24 mouse cellular contexts compared by ENCODE assay signal in the genomic region with DNA sequence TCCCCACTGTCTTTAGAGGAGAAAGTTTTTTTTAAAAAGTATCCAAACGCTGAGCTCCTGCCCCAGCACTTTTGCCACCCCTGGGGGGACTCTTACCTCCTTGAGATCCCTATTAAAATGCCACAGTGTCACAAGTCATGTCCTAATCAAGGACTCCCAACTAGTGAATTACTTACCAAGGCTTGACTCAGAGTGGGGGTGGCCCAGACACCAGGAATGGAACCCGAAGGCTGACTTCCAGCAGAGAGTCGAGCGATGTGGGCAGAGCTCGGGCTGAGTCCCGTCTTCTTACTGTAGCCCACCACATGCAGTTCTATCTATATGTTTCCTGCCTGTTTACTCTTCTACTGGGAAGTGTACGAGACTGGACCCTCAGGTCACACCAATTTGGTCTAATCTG. TPM values are rescaled to one million over a fixed set of nuclear protein-coding genes. Genes with fewer than 3 reads are reported as not detected.
DNase-seq lines count a peak whose midpoint lies in the region; ATAC-seq and TF ChIP-seq lines count a peak whose summit lies in the region.
"Had no signal": no experiment of that assay in that cellular context is flagged by ENCODE, and none has a peak within 500 bp of the region (broad histone marks: within the 10 kb centered on the region; RNA-seq: fewer than 3 reads in every experiment).

No protein-coding gene starts in this region.

- no peak for TF ChIP-seq CTCF in lung, embryonic 14.5 days (IDR thresholded peaks at IDR 0.05; ENCODE audit: low read depth)

- no peaks in the 10 kb centered on the region for H3K9me3 ChIP-seq in heart, embryonic 14.5 days (ENCODE audit: control insufficient read depth, low read length)
- no peaks in the 10 kb centered on the region for H3K9me3 ChIP-seq in lung, embryonic 14.5 days (ENCODE audit: low read depth, low read length)
- H3K9me3 ChIP-seq in embryonic facial prominence, embryonic 15.5 days (replicated peaks): no peaks in the 10 kb centered on the region
- H3K9me3 ChIP-seq: G1E had no signal

- peak overlapping the region; percentile 25; the same call in 1 of the 2 replicates for H3K9ac ChIP-seq in heart, embryonic 14.5 days (ENCODE audit: low read length)
- no peak overlapping the region for H3K9ac ChIP-seq in lung, embryonic 14.5 days
- H3K9ac ChIP-seq in embryonic facial prominence, embryonic 15.5 days: no peak overlapping the region

- intact Hi-C loops in heart, postnatal 36 days (cut with DNase I): no loop called here

- H3K4me3 ChIP-seq in heart, embryonic 14.5 days (ENCODE audit: control insufficient read depth in 1 of 2, insufficient read depth in 1 of 2, low read depth in 1 of 2, low read length in 2 of 2): no peak overlapping the region
- no peak overlapping the region for H3K4me3 ChIP-seq in lung, embryonic 14.5 days (ENCODE audit: low read depth, low read length)
- H3K4me3 ChIP-seq in embryonic facial prominence, embryonic 15.5 days (replicated peaks): no peak overlapping the region
- H3K4me3 ChIP-seq: layer of hippocampus, adult 2 months had no signal

- peaks cover 20 to 34% of the 10 kb centered on the region in 2 experiments for H3K4me1 ChIP-seq in heart, embryonic 14.5 days (ENCODE audit: control insufficient read depth in 2 of 2, insufficient read depth in 2 of 2, low read length in 2 of 2)
- H3K4me1 ChIP-seq in lung, embryonic 14.5 days (ENCODE audit: insufficient read depth): peaks cover 24% of the 10 kb centered on the region
- H3K4me1 ChIP-seq in embryonic facial prominence, embryonic 15.5 days: peaks cover 10% of the 10 kb centered on the region; the same call in 1 of the 2 replicates

- H3K4me2 ChIP-seq in heart, embryonic 14.5 days (ENCODE audit: low read length): no peak overlapping the region
- no peak overlapping the region for H3K4me2 ChIP-seq in lung, embryonic 14.5 days
- H3K4me2 ChIP-seq in embryonic facial prominence, embryonic 15.5 days (replicated peaks): no peak overlapping the region
- H3K4me2 ChIP-seq: liver, embryonic 11.5 days; midbrain, embryonic 11.5 days had no signal

- DNase-seq in adrenal gland, adult 2 months: peak; percentile 63
- no peak for DNase-seq in adrenal gland, adult 8-10 months
- DNase-seq in heart, postnatal 36 days: no peak
- DNase-seq in lung, embryonic 14.5 days: no peak
- DNase-seq in lung, postnatal 4 days: no peak
- DNase-seq in embryo, embryonic 9.5 days (ENCODE audit: extremely low spot score): no peak
- DNase-seq: cerebellum, adult 8-10 months; gastrocnemius, postnatal 10 days; heart, postnatal 14 days; left cerebral cortex, postnatal 4 days; lung, adult 2 months; right cerebral cortex, postnatal 25 days; thymus, postnatal 36 days had no signal

- H3K36me3 ChIP-seq in heart, embryonic 14.5 days (ENCODE audit: control insufficient read depth, insufficient read depth, low read length): no peaks in the 10 kb centered on the region
- H3K36me3 ChIP-seq in lung, embryonic 14.5 days (ENCODE audit: insufficient read depth): no peaks in the 10 kb centered on the region
- H3K36me3 ChIP-seq in embryonic facial prominence, embryonic 15.5 days: no peaks in the 10 kb centered on the region
- H3K36me3 ChIP-seq: G1E had no signal

- ATAC-seq in heart, embryonic 14.5 days (ENCODE audit: insufficient number of reproducible peaks, insufficient read depth, low FRiP score, low read depth): no peak
- ATAC-seq in lung, embryonic 14.5 days (ENCODE audit: insufficient read depth): no peak
- no peak for ATAC-seq in embryonic facial prominence, embryonic 15.5 days (ENCODE audit: insufficient number of reproducible peaks, low FRiP score, low TSS enrichment, low read depth)
- ATAC-seq: CD4-positive, CD25-positive, alpha-beta regulatory T cell, adult 4 months had no signal

- H3K27me3 ChIP-seq in heart, embryonic 14.5 days (ENCODE audit: control insufficient read depth, insufficient read depth, low read length): no peaks in the 10 kb centered on the region
- no peaks in the 10 kb centered on the region for H3K27me3 ChIP-seq in lung, embryonic 14.5 days (ENCODE audit: insufficient read depth, low read length)
- H3K27me3 ChIP-seq in embryonic facial prominence, embryonic 15.5 days: no peaks in the 10 kb centered on the region; the same call in 1 of the 2 replicates

- peak overlapping the region; percentile 72 to 75 for H3K27ac ChIP-seq in heart, embryonic 14.5 days (replicated peaks in 1 of 2; ENCODE audit: control insufficient read depth in 1 of 2, insufficient read depth in 1 of 2, low read depth in 2 of 2, low read length in 2 of 2)
- peak overlapping the region; percentile 75 for H3K27ac ChIP-seq in lung, embryonic 14.5 days (ENCODE audit: low read depth)
- H3K27ac ChIP-seq in embryonic facial prominence, embryonic 15.5 days (replicated peaks): peak overlapping the region; percentile 28; the same call in 1 of the 2 replicates
- H3K27ac ChIP-seq: kidney, postnatal 0 days; layer of hippocampus, adult 2 months had no signal

- WGBS in heart, embryonic 14.5 days: 48% methylated on average over 7 of the region's 7 CpGs
- 64% methylated on average over 7 of the region's 7 CpGs for WGBS in lung, embryonic 14.5 days
- 61% methylated on average over 7 of the region's 7 CpGs for WGBS in embryonic facial prominence, embryonic 15.5 days

RNA-seq across cellular contexts. Expression of gene Plac1, which starts 30.5 kb away (rescaled TPM):
- total RNA-seq in adrenal gland, adult 2 months (2021): not detected
- polyA plus RNA-seq in adrenal gland, adult 2 months (2012; rRNA removed): not detected in 2 replicates
- total RNA-seq in adrenal gland, adult 8-10 months (2022): not detected
- polyA plus RNA-seq in heart, embryonic 14.5 days (2014; fragmentation: Nextera tagmentation; extraction: Ambion mirVana): 8.1 and 8.4 TPM in 2 replicates
- not detected for total RNA-seq in heart, postnatal 36 days (2021)
- 9.4 and 9.7 TPM in 2 replicates for polyA plus RNA-seq in lung, embryonic 14.5 days (2014; fragmentation: Nextera tagmentation; extraction: Ambion mirVana)
- 8.6 and 9.5 TPM in 2 replicates for polyA plus RNA-seq in embryonic facial prominence, embryonic 15.5 days (2015; fragmentation: Nextera tagmentation; extraction: Ambion mirVana)
- total RNA-seq: common myeloid progenitor, adult 5-6 weeks; G1E; heart, postnatal 14 days; layer of hippocampus, adult 2 months; left cerebral cortex, adult 18-20 months; left cerebral cortex, postnatal 4 days had no signal
- polyA plus RNA-seq: CD4-positive, CD25-positive, alpha-beta regulatory T cell, adult 4 months; G1E; lung, adult 2 months; neural tube, embryonic 14.5 days had no signal
